Mouse (Mus musculus): ENCODE data around the gene Rassf3.

DNA sequence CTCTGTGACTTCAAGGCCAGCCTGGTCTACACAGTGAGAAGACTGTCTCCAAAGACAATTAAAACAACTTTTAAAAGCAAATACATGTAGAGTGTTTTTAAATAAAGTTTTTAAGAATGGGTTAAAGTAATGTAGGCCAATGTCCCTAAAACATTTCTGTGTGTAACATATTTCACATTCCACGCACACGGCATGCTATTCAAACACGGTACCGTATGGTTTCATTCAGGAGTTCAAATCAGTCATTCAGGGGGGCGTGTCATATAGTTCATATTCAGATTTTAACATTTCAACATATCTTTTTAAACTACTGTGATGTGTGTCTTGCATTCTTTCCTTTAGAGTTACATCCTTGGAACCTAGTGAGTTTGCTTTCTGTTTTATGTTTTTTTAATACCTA lies 7.9 kb downstream of the Rassf3 start:
- TF ChIP-seq CTCF (IDR thresholded peaks at IDR 0.05; ENCODE audit: low read depth) (no peak), EP300 (IDR thresholded peaks at IDR 0.05; ENCODE audit: low read depth) (no peak)
